Mouse (Mus musculus) C2C12 (cell line): ENCODE measurements around the gene Rarg. TPM values are rescaled to one million over a fixed set of nuclear protein-coding genes. Genes with fewer than 3 reads are reported as not detected.
"Not testable (repeated sequence)": the region's sequence is repeated elsewhere in the genome, so short reads cannot be mapped to it uniquely, and the experiment has no call there.

Experiments used
- H3K27me3 ChIP-seq: one replicate; pipeline ENCODE4 v1.6.1; 2011; ENCODE audit not compliant: control insufficient read depth, insufficient read depth, insufficient read length
- H3K36me3 ChIP-seq: one replicate; pipeline ENCODE4 v1.6.1; 2011; ENCODE audit not compliant: control insufficient read depth, insufficient read depth
- H3K4me3 ChIP-seq: one replicate; pipeline ENCODE4 v1.5.1; 2011; ENCODE audit warnings: mild to moderate bottlenecking, control low read depth; ENCODE audit not compliant: poor library complexity, insufficient read depth, severe bottlenecking
- H3K79me2 ChIP-seq: one replicate; pipeline ENCODE4 v1.6.1; 2011; ENCODE audit not compliant: control insufficient read depth, insufficient read depth
- H3K79me3 ChIP-seq: one replicate; pipeline ENCODE4 v1.6.1; 2011; ENCODE audit warnings: low read depth, control low read depth
- H3ac ChIP-seq: one replicate; pipeline ENCODE3; 2011; ENCODE audit warnings: low read depth; ENCODE audit not compliant: control insufficient read depth, insufficient read length
- CEBPB ChIP-seq: IDR thresholded peaks from one replicate; pipeline ENCODE4 v1.6.1; 2011; ENCODE audit warnings: low read depth, mild to moderate bottlenecking, control low read depth, moderate library complexity
- CTCF ChIP-seq: IDR thresholded peaks from one replicate; pipeline ENCODE4 v1.5.1; 2011; ENCODE audit not compliant: control insufficient read depth, insufficient read depth, insufficient read length
- FOSL1 ChIP-seq: IDR thresholded peaks from one replicate; pipeline ENCODE4 v1.8.0; 2011; ENCODE audit warnings: mild to moderate bottlenecking, low read length; ENCODE audit not compliant: poor library complexity, insufficient read depth, severe bottlenecking
- MAX ChIP-seq: IDR thresholded peaks from one replicate; pipeline ENCODE4 v1.6.1; 2011; ENCODE audit warnings: mild to moderate bottlenecking, control low read depth
- MYOD1 ChIP-seq: IDR thresholded peaks from one replicate; pipeline ENCODE4 v1.6.1; 2011; ENCODE audit warnings: low read depth; ENCODE audit not compliant: control insufficient read depth, insufficient read length
- MYOG ChIP-seq: IDR thresholded peaks from one replicate; pipeline ENCODE4 v1.6.1; 2011; ENCODE audit not compliant: control insufficient read depth, insufficient read length; ENCODE audit errors: extremely low read depth
- USF1 ChIP-seq: IDR thresholded peaks from one replicate; pipeline ENCODE4 v1.6.1; 2011; ENCODE audit warnings: low read depth, mild to moderate bottlenecking, control low read depth, moderate library complexity
- polyA plus RNA-seq: library from polyadenylated mRNA; unstranded; fragments of >200 nt; fragmentation: generic; extraction: Trizol; gene quantifications from one replicate; pipeline ENCODE4 v1.2.1, GENCODE M21; 2012; ENCODE audit warnings: missing spikeins

Gene Rarg
- polyA plus RNA-seq, 1 experiment, result 92.5 TPM

DNA sequence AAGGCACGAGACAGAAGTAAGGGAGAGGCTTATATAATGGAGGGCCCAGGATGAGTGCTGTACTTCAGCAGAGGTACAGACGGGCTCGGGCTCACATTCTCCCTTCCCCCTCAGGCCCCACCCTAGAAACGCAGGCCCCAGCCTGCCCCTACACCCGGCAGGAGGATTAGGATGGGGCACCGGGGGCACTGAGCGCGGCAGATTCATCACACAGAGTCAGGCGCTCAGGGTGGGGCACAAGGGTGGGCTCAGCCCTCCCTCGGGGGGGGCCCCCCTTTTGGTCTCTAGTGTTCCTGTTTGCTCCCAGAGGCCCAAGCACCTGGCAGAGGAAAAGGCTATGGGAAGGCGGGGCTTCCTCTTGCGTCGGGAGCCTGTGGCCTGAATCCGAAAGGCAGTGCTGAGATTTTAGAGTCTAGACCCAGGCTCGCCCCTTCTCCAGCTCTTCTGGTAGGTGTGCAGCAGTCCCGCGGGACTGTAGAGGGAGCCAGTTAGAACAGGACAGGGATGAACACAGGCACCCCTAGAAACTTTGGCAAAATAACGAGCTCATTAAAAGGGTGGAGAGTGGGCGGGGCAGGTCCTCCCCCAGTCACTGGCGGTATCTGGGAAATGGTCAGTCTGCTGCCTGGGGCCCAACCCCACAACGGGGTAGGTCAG is 21.8 kb downstream of the Rarg start:
- H3K27me3 ChIP-seq, result no peaks in the 10 kb centered on the region
- peaks cover 69% of the 10 kb centered on the region for H3K36me3 ChIP-seq
- H3K79me2 ChIP-seq, result peaks cover 8% of the 10 kb centered on the region
- H3K4me3 ChIP-seq, result no peak overlapping the region
- H3K79me3 ChIP-seq, result no peaks in the 10 kb centered on the region
- H3ac ChIP-seq, result no peak overlapping the region
- no peak for TF ChIP-seq CEBPB
- no peak for TF ChIP-seq MYOD1
- no peak for TF ChIP-seq USF1
- no peak for TF ChIP-seq FOSL1
- no peak for TF ChIP-seq CTCF
- no peak for TF ChIP-seq MYOG
- no peak for TF ChIP-seq MAX

DNA sequence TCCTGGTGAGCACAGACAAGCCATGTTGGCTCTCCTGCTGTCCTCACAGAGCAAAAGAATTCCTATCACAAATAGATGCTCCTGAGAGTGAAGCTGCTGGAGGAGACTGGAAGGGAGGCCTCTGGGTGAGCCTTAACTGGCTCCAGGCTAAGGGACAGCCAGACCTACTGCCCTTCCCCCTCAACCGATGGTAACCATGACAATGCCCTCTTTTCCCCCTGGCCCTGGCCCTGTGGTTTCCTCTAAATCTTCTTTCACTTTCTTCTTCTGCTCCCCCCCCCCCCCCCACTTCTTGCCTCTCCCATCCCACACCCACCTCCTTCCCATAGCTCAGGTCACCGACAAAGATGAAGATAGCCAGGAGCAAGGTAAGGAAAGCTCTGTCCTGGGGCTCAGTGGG is 23.4 kb downstream of the Rarg start:
- peaks cover 14% of the 10 kb centered on the region for H3K79me2 ChIP-seq
- H3ac ChIP-seq, result no peak overlapping the region
- no peak overlapping the region for H3K4me3 ChIP-seq
- peaks cover 7% of the 10 kb centered on the region for H3K79me3 ChIP-seq
- H3K36me3 ChIP-seq, result peaks cover 57% of the 10 kb centered on the region
- TF ChIP-seq FOSL1 (no peak), CTCF (no peak), CEBPB (no peak), USF1 (no peak), MYOD1 (no peak), MYOG (no peak), MAX (no peak)
- H3K27me3 ChIP-seq, result no peaks in the 10 kb centered on the region

DNA sequence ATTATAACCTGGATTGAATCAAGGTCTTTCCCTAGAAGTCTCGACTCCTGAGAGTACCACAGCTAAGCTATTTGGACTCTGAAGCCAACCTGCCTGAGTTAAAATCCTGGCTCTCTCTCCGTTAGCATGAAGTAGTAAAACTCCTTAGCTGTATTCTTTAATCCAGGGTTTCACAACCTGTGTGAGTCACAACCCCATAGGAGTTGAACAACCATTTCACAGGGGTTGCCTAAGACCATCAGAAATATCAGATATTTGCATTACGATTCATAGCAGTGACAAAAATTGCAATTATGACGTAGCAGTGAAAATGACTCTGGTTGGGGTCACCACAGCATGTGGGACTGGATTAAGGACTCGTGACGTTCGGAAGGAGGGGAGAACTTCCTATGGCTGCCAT is 24.6 kb downstream of the Rarg start:
- no peaks in the 10 kb centered on the region for H3K27me3 ChIP-seq
- no peak overlapping the region for H3K4me3 ChIP-seq
- no peak overlapping the region for H3ac ChIP-seq
- no peak for TF ChIP-seq CTCF
- no peak for TF ChIP-seq MYOG
- no peak for TF ChIP-seq MAX
- peak; percentile 99 for TF ChIP-seq CEBPB
- TF ChIP-seq USF1, result peak; percentile 48
- peak; percentile 68 for TF ChIP-seq FOSL1
- no peak for TF ChIP-seq MYOD1
- H3K79me3 ChIP-seq, result peaks cover 14% of the 10 kb centered on the region
- peaks cover 25% of the 10 kb centered on the region for H3K79me2 ChIP-seq
- peaks cover 46% of the 10 kb centered on the region for H3K36me3 ChIP-seq

DNA sequence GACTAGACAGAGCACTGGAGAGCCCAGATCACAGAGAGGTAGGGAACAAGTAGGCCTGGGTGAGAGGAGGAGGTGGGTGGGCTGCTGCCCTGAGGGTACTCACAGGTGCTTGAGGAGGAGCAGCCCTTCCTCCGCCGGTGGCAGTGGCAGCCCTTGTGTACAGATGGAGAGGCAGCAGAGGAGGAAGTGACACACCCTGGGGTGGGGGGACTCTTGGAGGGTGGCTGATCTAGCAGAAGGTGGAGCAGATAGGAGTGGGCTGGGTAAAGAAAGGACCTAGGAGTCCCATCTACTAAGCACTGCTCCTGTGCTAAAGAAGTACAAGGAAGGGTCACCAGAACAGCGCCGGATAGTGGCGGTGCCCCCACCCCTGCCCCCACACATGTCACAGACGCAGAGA is 25.6 kb downstream of the Rarg start, which contains the start of gene Itgb7:
Itgb7 (minus strand) TSS at position 197 of the 400 bp plus-strand sequence.
- Histone ChIP-seq H3K79me2 (peaks cover 35% of the 10 kb centered on the region), H3K27me3 (no peaks in the 10 kb centered on the region), H3K4me3 (peak within 1 kb of the TSS; percentile 8), H3ac (peak within 1 kb of the TSS; percentile 22), H3K36me3 (peaks cover 45% of the 10 kb centered on the region), H3K79me3 (peaks cover 21% of the 10 kb centered on the region)
- TF ChIP-seq CEBPB (no peak), CTCF (no peak), USF1 (no peak), FOSL1 (no peak), MYOD1 (no peak), MAX (no peak), MYOG (no peak)

DNA sequence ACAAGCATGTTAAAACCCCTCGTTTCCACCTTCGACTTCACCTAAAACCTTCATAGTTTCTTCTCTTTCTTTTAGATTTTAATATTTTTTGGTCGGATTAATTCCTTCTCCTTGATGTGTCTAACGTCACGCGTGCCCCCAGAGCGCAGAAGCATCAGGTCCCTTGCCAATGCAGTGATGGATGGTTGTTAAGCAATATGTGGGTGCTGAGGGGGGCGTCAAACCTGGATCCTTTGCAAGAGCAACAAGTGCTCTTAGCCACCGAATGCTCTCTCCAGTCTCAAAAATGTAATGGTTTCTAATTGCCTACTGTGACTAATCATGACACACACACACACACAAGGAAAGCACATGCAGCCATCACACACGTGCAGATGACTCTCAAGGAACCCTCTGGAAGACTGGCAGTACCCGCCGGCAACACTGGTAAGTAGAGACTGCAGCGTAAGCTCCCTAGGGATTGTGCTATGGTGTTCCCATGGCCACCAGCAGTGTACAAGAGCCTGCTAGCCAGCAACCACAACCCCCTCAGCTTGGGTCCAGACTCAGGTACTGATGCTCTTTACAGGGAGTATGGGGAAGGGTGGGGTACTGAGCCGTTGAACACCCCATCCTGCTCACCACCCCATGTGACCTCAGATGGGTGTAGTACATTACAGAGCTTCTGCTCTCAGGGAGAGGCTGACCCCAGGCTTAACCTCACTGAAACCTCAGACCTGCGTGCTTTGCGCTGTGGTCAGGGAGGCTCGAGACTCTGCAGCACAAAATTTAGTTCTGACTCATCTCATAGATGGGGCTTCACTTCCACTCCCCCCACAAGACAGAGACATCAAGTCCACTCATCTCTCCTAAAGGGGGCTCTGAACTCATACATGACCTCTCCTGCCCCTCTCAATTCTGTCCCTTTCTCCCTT is 26.7 kb downstream of the Rarg start:
- H3K27me3 ChIP-seq, result no peaks in the 10 kb centered on the region
- peak overlapping the region; percentile 8 for H3K4me3 ChIP-seq
- H3K79me3 ChIP-seq, result peaks cover 21% of the 10 kb centered on the region
- peaks cover 44% of the 10 kb centered on the region for H3K36me3 ChIP-seq
- TF ChIP-seq CTCF, result no peak
- TF ChIP-seq MYOD1, result peak; percentile 73
- peak; percentile 95 for TF ChIP-seq USF1
- peak; percentile 96 for TF ChIP-seq FOSL1
- peak; percentile 94 for TF ChIP-seq CEBPB
- peak; percentile 100 for TF ChIP-seq MAX
- no peak for TF ChIP-seq MYOG
- H3ac ChIP-seq, result peak overlapping the region; percentile 22
- H3K79me2 ChIP-seq, result peaks cover 41% of the 10 kb centered on the region

DNA sequence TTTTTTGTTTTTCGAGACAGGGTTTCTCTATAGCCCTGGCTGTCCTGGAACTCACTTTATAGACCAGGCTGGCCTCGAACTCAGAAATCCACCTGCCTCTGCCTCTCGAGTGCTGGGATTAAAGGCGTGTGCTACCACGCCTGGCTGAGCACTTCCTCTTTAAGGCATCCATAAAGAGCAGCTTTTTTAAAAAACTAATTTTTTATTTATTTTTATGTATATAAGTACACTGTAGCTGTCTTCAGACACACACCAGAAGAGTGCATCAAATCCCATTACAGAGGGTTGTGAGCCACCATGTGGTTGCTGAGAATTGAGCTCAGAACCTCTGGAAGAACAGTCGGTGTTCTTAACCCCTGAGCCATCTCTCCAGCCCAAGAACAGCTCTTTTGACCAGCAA is 31.7 kb downstream of the Rarg start:
- H3ac ChIP-seq, H3K4me3 ChIP-seq, H3K27me3 ChIP-seq: not testable (repeated sequence)
- H3K79me2 ChIP-seq, result peaks cover 41% of the 10 kb centered on the region
- peaks cover 21% of the 10 kb centered on the region for H3K79me3 ChIP-seq
- peaks cover 46% of the 10 kb centered on the region for H3K36me3 ChIP-seq
